Mouse (Mus musculus): ENCODE measurements at regions not wholly inside any gene's neighbourhood (a gene's known extent, or its start where the extent isn't known, plus 50 kb on each side); places are given as distances from the start of the nearest gene placed in this dataset.

DNA sequence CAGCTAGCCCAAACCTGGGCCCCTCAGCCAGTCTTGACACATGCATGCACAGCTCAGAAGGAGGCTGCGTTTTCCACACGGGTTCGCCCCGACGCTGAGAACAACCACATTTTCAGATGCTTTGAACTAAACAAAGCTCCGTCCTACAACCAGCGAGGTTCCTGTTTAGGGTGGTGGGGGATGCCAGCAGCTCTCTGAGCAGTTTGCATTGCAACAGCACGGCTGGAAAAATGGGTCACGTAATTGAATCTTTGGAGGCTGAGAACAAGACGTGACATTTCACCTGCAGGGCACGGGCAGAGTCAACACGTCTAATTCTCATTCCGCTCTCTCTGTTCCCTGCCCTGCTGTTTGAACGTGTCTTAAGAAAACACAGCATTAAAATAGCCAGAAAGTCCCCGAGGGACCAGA lies 119.2 kb downstream of the Syk start:
- no peak for DNase-seq (ENCODE audit: extremely low spot score in 1 of 2, low spot score in 1 of 2)

DNA sequence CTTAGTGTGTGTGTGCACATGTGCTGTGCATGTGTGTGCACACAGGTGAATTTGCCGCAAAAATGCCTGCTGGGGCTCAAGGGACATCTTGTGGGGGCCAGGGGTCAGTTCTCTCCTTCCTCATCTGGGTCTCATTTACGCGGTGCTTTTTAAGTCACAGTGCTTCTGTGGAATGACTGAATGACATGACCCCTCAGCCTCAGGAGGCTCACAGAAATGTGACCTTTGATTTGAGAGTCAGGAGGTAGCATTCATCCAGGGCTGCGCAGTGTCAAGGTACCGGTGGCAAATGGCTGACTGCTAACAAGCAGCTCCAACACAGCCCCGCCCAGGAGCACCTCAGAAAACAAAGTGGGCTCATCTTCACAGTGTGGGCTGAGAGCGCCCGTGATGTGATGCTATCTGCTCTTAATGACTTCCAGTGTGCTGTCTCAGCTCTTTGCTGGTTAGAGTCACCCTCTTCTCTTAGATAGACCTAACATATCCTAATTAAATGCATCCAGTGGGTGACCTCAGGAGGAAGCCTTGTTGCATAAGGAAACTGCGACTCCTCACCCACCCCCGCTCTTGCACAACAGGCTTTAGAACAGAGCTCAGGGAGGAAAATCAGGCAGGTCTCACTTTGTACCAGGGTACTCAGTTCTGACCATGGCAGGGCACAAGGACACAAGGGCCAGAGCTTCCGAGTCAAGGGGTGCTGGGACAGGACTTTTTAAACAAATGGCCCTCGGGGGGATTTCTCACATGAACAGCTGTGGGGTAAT lies 120.6 kb downstream of the Syk start:
- no peak for DNase-seq (ENCODE audit: extremely low spot score in 1 of 2, low spot score in 1 of 2)

DNA sequence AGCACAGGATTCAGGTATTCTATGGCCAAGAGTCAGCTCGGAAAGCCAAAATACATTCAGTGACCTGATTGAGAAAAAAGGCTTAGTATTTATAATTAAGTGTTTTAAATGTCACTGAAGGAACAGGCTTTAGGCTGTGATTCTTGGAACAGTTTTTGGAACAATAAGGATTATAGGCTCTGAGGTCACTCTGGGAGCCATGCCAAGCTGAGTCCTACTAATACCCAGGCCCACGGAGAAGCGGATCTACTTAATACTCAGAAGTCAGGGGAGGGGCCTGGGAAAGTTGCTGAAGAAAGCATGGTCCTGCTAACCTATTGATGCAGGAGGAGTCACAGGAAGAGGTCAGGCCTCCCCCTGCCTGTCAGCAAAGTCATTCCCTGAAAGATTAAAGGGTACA lies 121.7 kb downstream of the Syk start:
- DNase-seq (ENCODE audit: extremely low spot score in 1 of 2, low spot score in 1 of 2): no peak

DNA sequence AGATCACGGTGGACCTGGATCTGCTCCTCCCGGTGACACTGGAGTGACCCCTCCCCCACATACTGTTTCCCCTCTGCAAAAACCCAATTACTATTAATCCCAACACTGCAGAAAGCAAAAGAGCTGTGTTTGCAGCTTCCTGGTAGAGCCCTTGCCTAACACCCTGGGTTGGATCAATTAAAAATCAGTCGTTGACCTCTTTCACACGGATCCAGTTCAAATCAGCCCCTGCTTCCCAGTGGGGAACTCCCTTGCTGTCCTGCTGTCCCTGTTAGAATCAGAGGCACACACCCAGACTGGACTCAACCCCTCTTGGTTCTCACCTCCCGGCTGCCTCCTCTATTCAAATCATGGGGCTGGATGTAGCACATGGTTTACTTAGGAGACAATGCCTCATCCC lies 126.6 kb downstream of the Syk start:
- no peak for DNase-seq (ENCODE audit: extremely low spot score in 1 of 2, low spot score in 1 of 2)

DNA sequence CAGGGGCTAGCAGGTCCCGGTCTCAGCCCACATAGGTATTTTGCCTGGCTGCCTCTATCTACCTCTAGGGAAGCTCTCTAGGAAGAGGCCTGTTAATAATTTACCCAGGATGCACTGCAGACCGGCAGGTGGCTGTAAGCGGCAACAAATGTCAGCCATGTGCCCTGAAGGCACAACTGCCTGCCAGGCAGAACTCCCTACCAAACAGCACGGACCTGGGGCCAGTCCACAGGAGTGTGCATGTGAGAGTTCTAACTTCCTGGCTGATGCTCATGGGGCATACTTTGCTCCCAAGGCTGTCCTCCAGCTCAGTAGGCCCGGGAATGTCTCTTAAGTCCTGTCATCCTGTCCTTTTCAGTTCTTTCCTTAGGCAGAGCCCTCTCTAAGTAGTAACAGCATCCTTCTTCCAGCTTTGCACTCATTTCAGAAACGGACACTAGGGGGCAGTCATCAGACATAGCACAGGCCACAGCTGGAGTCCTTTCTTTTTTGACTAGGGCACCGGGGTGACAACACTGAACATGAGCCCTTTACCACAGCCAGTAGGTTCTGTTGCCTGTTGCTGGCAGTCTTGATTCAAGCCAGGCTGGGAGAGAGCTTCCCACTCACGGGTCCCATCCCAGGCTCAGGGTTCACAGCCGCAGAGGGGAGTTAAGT lies 128.9 kb downstream of the Syk start:
- peak; percentile 45 to 85 for DNase-seq (ENCODE audit: extremely low spot score in 1 of 2, low spot score in 1 of 2)

DNA sequence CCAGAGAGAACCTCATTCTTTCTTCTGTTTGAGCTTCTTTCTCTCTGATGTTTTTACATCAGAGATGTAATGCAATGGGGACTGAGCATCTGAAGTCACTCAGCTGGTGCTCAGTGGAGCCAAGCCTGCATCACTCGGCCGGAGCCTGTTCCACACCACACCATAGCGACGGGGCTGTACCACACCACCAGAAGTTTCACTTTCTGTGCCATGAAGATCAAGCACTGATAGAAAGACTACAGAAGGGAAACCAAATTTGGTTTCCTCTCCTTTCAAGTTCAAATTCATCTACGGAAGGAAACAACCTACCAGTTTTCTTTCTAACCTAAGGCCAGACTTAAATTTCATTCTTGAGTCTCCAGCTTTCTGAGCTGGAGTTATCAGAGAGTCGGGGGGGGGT lies 138.5 kb downstream of the Syk start:
- DNase-seq (ENCODE audit: extremely low spot score in 1 of 2, low spot score in 1 of 2): no peak

DNA sequence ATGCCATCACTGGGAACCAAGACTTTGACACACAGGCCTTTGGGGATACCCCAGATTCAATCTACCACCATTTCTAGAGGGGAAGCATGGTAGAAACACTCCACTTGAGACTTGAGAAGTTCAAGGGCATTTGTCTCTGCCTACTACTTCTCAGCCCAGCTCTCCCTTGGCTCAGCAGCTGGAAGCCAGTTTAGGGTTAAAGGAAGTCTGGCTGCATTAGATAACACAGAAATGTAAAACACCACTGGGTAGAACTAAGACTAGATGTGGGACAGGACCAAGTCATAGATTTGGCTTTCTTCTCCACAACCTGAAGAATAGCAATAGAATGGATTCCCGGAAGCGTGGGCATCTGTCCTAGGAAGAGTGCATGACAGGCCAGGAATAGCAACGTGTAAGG lies 139.7 kb downstream of the Syk start:
- DNase-seq (ENCODE audit: extremely low spot score in 1 of 2, low spot score in 1 of 2): no peak

DNA sequence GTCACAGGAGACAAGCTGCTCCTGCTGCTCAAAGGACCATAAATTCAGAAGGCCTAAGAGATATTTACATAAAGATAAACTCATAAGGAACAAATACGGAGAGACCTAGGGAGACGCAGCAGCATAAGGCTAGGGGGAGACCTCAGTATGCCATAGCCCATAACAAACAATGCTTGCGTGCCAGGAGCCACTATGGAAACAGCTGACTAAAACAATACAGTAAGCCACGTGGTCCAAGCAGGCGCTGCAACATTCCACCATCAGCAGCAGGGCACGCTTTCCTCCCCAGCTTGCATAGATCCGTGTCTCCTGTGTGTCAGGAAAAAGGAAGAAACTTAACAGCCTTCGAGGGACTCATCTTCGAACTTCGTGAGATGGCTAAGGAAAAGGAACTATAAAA lies 143.1 kb downstream of the Syk start:
- DNase-seq (ENCODE audit: extremely low spot score in 1 of 2, low spot score in 1 of 2): no peak

DNA sequence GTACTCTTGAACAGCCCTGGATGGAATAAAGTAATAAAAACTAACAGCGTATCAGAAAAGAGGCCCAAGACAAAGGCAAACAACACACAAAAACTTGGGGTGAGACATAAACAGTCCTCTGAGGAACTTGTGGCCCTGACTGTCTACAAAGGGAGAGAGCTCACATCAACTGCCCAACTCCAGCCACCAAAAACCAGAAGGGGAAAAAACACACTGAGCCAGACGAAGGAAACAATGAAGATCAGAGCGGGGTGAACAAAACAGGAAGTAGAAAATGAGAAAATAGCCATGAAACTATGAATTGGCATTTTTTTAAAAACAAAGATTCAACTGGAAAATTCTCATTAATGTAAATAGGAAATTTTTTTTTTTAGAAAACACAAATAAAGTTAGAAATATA lies 143.6 kb downstream of the Syk start:
- DNase-seq (ENCODE audit: extremely low spot score in 1 of 2, low spot score in 1 of 2): no peak

DNA sequence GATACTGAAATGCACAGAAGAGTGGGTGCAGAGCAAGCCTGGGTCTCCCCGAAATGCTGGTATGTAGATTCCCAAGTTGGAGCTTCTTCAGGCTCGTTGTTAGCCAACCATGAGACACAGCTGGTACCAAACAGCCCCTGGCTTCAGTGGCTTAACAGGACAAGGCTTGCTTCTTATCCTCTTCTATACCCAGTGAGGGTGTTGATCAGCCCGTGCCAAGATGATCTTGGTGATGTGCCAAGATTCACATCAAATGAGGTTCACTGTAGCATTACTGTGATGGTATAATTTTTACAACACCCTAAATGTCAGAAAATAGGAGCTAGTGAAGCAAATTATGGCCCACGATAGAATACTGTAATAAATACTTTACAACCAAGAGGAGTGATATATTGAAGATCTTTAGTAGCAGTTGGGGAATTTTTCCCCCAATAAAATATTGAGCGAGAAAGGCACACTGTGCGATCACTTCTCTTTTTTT lies 152.5 kb downstream of the Syk start:
- no peak for DNase-seq (ENCODE audit: extremely low spot score in 1 of 2, low spot score in 1 of 2)

DNA sequence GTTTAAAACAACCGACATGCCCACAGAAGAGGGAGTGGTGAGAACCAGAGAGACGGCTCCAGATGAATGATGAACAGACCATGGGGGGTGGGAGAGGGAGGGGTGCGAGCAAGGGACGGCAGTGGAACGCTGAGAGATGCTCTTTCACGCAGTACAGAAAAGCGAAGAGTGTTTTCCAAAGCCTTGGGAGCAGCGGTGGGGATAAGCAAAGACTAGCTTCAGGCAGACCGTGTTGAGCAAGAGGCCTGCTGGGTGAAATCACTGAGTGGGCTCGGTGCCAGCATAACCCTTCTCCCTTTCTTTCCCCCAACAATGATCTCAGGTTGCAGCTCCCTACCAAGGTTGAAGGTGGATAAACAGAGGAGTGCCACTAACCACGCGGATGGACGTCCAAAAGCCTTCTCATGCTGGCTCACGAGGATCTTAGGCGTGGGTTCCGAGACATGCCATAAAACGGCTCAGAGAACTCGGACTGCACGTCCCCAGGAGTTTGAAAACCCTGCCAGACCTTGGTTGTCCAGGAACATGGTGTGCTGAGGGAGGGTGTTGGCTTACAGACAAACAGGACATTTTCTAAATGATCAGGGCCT lies 153.1 kb downstream of the Syk start:
- DNase-seq (ENCODE audit: extremely low spot score in 1 of 2, low spot score in 1 of 2): no peak

DNA sequence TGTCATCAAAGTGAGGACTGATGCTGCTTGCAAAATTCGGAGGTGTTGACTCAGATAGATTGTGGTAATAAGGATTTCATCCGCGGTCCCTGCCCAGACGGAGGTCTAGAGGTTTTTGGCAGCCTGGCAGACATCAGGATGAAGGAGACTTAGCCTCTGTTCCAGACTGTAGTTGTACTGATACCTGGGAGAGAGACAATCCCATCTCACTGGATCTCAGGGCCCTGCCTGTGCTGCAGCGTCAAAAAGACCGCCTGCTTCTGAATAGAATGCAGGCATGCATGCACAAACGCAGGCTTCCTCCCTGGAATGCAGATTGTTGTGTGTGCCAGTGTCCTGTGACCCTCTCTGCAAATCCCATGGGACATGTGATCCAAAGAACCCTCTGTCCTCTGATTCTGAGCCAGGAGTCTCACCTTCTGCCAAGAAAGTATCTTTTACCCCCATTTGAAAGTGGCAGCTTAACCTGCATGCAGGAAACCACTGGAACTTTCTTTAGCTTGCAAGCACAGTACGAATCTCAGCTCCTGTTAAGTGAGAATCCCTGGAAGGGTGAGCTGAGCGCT lies 155.2 kb downstream of the Syk start:
- DNase-seq (ENCODE audit: extremely low spot score in 1 of 2, low spot score in 1 of 2): no peak

DNA sequence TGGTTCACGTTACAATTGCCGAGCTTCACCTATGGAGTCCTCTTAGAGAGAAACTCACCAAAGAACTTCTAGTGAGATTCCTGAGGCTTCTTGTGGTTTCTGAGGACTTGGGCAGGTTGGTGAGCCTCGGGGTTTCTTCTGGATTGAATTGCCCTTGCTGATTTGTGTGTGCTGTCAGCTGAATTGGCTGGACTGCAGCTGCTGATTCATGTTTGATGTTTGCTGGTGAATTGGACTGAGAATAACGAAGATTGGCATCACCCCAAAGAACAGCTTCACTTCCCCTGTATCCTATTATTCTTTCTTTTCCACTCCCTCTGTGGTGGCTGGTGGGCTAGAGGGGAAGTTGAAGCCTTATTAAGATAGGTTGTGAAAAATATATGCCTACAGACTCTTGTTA lies 158.4 kb downstream of the Syk start:
- no peak for DNase-seq (ENCODE audit: extremely low spot score in 1 of 2, low spot score in 1 of 2)

DNA sequence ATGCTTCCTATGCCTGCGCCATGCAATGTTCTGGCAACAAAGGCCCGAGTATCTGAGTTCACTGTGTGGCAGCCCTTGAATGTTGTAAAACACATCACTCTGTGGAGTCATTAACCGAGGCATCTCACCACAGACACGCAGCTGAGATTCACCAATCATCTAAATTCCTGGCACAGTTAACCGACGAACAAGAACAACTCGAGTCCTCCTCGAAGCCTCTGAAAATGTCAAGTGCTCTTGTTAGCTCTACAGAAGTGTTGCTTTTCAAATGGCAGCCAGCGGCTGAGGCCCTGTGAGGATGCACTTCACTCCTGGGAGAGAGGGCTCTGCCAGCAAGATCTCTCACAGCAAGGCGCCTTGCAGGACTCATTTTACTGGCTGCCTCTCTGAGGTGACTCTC lies 173.0 kb downstream of the Syk start:
- no peak for DNase-seq (ENCODE audit: extremely low spot score in 1 of 2, low spot score in 1 of 2)

DNA sequence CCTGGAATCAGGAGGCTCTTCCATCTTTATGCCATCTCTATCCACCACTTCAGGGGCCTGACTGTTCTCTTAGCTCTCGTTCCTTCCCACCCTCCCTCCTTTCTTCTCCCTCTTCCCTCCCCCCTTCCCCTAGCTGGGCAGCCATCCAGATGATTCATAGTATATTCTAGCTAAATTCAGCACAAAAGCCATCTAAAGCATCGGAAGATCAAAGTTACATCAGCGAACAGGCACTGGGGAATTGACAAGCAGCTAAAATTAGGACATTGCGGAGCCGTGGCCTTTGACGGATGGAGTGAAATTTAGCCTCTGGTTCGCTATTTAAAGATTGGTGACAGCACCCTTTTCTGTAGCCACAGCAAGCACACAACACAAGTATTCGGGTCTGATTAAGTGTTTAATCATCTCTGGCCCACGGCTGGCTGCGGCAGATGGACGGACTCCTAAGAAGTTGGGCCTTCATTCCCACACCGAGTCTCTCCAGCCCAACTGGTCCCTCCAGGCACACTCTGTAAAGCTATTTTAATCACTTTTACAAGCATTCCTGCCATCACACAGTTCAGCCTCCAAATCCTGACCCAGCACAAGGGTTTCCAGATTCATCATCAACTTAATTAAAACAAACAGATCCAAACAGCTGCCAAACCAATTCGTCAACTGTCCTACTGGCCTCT lies 163.8 kb downstream of the Auh start:
- peak in 1 of 2 experiments; percentile 14 for DNase-seq (ENCODE audit: extremely low spot score in 1 of 2, low spot score in 1 of 2)

DNA sequence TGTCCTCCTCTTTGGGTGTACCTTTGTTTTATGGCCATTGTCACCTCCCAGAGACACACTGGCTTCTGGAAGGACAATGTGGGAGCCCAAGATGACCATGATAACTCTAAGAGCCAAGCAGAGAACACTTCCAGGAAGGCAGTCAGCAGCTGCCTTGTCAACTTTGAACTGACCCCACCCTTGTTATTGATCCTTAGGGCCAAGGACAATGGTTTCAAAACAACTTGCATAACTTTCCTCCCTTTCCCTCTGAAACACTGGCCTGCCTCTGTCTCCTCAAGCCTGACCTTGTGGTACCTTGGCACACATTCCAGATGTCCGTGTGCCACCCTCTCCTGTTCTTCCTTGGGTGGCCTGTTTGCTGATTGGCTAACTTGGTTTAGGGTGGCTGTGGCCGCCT lies 163.2 kb downstream of the Auh start:
- DNase-seq (ENCODE audit: extremely low spot score in 1 of 2, low spot score in 1 of 2): no peak

DNA sequence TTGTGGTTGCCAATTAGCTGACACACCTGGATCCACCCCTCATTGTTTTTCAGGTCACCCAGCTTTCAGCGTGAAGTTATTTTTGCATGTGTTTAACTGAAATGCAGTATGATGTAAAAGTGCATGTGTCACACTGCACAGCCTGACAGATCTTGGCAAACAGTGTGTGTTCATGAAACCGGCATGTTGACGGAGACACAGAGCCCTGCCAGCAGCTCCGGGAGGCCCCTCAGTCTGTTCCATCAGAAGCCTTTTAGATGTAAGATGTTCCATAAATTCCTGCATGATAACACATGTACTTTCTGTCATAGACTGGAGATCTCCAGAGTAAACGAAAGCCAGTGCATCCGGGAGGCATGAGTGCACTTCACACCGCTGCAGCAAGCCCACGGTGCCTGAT lies 159.5 kb downstream of the Auh start:
- DNase-seq (ENCODE audit: extremely low spot score in 1 of 2, low spot score in 1 of 2): no peak

DNA sequence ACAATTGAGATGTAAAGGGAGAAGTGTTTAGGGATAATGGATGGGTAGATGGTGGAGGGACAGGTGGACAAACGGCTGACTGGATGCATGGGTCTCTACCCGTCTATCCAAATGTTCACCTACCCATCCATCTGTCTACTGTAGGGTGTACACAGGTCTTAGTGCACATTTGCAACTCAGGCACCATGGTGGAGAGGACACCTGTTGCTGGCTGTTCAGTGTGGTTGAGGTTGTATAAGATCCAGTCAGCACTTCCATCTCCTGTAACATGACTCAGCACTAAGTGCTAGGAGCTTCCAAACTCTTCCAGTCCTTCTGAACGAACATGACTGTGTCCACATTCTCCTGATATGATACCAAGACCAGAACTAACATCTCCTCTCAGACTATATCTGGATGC lies 158.0 kb downstream of the Auh start:
- DNase-seq (ENCODE audit: extremely low spot score in 1 of 2, low spot score in 1 of 2): no peak

DNA sequence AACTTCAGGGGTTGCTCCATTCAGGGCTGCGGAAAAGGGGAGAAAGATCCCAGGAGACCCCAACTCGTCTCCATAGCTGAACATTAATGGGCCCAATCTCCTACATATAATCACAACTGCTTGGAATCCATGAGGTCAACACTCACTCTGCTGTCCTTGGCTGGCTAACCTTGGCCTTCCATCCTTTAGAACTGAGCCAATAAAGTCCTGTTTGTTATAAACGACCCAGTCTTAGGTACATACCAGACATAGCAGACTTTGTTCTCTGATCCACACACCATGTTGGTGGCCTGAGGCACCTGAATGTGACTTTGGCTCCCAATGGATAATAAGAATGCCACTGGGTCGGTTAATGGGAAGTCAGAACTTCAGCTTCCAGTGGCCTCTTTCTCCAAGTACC lies 157.4 kb downstream of the Auh start:
- no peak for DNase-seq (ENCODE audit: extremely low spot score in 1 of 2, low spot score in 1 of 2)

DNA sequence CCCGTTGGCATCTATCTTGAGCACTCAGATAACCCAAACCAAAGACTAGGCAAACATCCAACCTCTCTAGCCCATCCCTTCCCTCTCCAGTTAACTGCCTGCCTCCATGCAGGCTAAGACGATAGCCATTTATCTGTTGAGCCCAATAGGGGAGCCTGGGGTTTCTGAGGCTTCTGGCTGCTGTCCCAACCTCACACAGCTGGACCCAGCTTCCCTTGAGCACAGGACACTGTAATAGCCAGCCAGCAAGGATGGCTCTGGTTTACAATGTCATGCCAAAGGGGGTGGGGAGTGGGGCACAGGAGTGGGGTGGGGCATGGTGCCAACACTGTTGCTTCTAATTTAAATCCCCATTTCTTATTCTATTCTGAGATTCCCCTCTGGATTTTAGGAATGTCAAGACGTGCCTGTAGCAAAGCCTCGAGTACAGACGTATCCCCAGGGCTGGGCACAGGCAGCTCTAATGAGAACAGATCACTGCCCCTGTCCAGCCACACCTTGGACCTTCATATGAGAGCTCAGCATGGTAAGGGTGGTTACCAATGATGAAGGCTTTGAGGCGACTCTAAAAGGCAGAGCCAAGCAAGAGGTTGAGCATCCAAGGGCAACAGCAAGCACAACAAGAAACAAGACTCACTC lies 152.0 kb downstream of the Auh start:
- DNase-seq (ENCODE audit: extremely low spot score in 1 of 2, low spot score in 1 of 2): no peak

DNA sequence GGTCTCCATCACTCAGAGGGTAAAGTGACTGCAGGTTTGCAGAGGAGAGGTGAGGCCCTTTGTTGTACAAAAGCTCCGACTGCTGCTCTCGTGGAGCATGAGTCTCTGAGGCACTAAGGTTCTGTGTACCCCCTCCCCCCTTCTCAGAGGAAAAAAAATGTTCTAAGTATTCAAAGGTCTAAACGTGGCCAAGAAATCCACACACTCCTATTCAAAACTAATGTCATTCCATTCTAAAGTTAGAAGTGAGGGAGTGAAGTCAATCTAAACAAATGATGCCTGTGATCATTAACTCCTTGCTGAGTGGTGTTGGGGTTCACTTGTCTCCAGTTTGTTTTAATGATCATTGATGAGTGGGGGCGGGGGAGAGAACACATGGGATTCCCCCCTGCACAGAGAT lies 150.6 kb downstream of the Auh start:
- DNase-seq (ENCODE audit: extremely low spot score in 1 of 2, low spot score in 1 of 2): no peak

Data from layer of hippocampus, postnatal 25 days (tissue).